Mouse (Mus musculus) intestine, embryonic 15.5 days (tissue): Measurements from ENCODE around the gene Pibf1. TPM values are rescaled to one million over a fixed set of nuclear protein-coding genes. Genes with fewer than 3 reads are reported as not detected.

Source experiments
- polyA plus RNA-seq: library from polyadenylated mRNA; unstranded; fragments of >200 nt; fragmentation: Nextera tagmentation; extraction: Ambion mirVana; gene quantifications from 2 replicates; pipeline ENCODE4 v1.2.1, GENCODE M21; 2015

Gene Pibf1
- polyA plus RNA-seq, 1 experiment from 2014 or later = 17.0 TPM

Other genes with a start within 250 kb of the Pibf1 start
- 0.96 and 1.6 TPM in 2 replicates for gene Rpl36a-ps1, start 105.1 kb upstream of the Pibf1 start, polyA plus RNA-seq
- gene Mzt1, start 53.3 kb upstream of the Pibf1 start, polyA plus RNA-seq = 60.8 and 70.6 TPM in 2 replicates
- 61.2 and 61.8 TPM in 2 replicates for gene Bora, start 53.2 kb upstream of the Pibf1 start, polyA plus RNA-seq
- 27.2 and 31.9 TPM in 2 replicates for gene Dis3, start 346 bp downstream of the Pibf1 start, polyA plus RNA-seq
- 95.8 and 112 TPM in 2 replicates for gene Klf5, start 199.3 kb downstream of the Pibf1 start, polyA plus RNA-seq